Mouse (Mus musculus) lung, embryonic 14.5 days (tissue): ENCODE data around the gene Olfr750. TPM values are rescaled to one million over a fixed set of nuclear protein-coding genes. Genes with fewer than 3 reads are reported as not detected.

ENCODE experiments used
- ATAC-seq: fragments of 200-750 bp; cut with Nextera tagmentation; 2 replicates; pipeline ENCODE4 v1.8.0; 2017; ENCODE audit warnings: mild to moderate bottlenecking, moderate TSS enrichment, moderate library complexity; ENCODE audit not compliant: insufficient read depth
- DNase-seq: peaks from one replicate; pipeline ENCODE4 v3.0.0-alpha.2; 2015
- H3K27ac ChIP-seq: fragments of 300-500 bp; sonication (generic); 2 replicates; pipeline ENCODE4 v1.5.1; 2014; ENCODE audit warnings: low read depth, mild to moderate bottlenecking, moderate library complexity
- H3K27me3 ChIP-seq: fragments of 300-500 bp; sonication (generic); 2 replicates; pipeline ENCODE4 v1.6.1; 2014; ENCODE audit warnings: low read length, control low read depth; ENCODE audit not compliant: insufficient read depth
- H3K36me3 ChIP-seq: fragments of 300-500 bp; sonication (generic); 2 replicates; pipeline ENCODE4 v1.6.1; 2014; ENCODE audit warnings: control low read depth; ENCODE audit not compliant: insufficient read depth
- H3K4me1 ChIP-seq: fragments of 300-500 bp; sonication (generic); 2 replicates; pipeline ENCODE4 v1.6.1; 2014; ENCODE audit warnings: antibody characterized with exemption, control low read depth; ENCODE audit not compliant: insufficient read depth
- H3K4me2 ChIP-seq: fragments of 300-500 bp; sonication (generic); 2 replicates; pipeline ENCODE4 v1.6.1; 2014; ENCODE audit warnings: mild to moderate bottlenecking
- H3K4me3 ChIP-seq: fragments of 300-500 bp; sonication (generic); 2 replicates; pipeline ENCODE4 v1.5.1; 2014; ENCODE audit warnings: low read depth, low read length
- H3K9ac ChIP-seq: fragments of 300-500 bp; sonication (generic); 2 replicates; pipeline ENCODE4 v1.6.1; 2014
- H3K9me3 ChIP-seq: fragments of 300-500 bp; sonication (generic); 2 replicates; pipeline ENCODE4 v1.6.1; 2016; ENCODE audit warnings: low read depth, low read length, control low read depth
- CTCF ChIP-seq: IDR thresholded peaks from 2 replicates; pipeline ENCODE4 v1.5.1; 2016; ENCODE audit warnings: antibody characterized with exemption, low read depth
- WGBS: fragments of 180-500 bp; shearing (Covaris S2); extraction: QIAGEN DNeasy Blood & Tissue Kit; methylation state at CpG from one replicate; pipeline ENCODE4 v1.1.7; 2014; 5-methylcytosine and 5-hydroxymethylcytosine counted together
- polyA plus RNA-seq: library from polyadenylated mRNA; unstranded; fragments of >200 nt; fragmentation: Nextera tagmentation; extraction: Ambion mirVana; gene quantifications from 2 replicates; pipeline ENCODE4 v1.2.1, GENCODE M21; 2014

The Olfr750 gene
- polyA plus RNA-seq, 1 experiment from 2014 or later = not detected

- Histone ChIP-seq H3K27ac (no peak overlapping the region), H3K9ac (no peak overlapping the region), H3K4me2 (no peak overlapping the region), H3K36me3 (no peaks in the 10 kb centered on the region), H3K4me1 (no peaks in the 10 kb centered on the region), H3K4me3 (no peak overlapping the region), H3K9me3 (no peaks in the 10 kb centered on the region), H3K27me3 (no peaks in the 10 kb centered on the region)
- DNase-seq (no peak), ATAC-seq (no peak)
- 87% methylated on average over 1 of the region's 1 CpGs for WGBS
- no peak for TF ChIP-seq CTCF
These were observed 49.4 kb downstream of the Olfr750 start for GRCm38 (mm10) chr14:51024820-51025219.

- no peak overlapping the region for H3K9ac ChIP-seq
- no peak overlapping the region for H3K4me3 ChIP-seq
- no peak for TF ChIP-seq CTCF
- no peaks in the 10 kb centered on the region for H3K27me3 ChIP-seq
- H3K27ac ChIP-seq = no peak overlapping the region
- ATAC-seq (no peak), DNase-seq (no peak)
- 68% methylated on average over 4 of the region's 4 CpGs for WGBS
- H3K4me1 ChIP-seq = no peaks in the 10 kb centered on the region
- no peaks in the 10 kb centered on the region for H3K9me3 ChIP-seq
- no peak overlapping the region for H3K4me2 ChIP-seq
- H3K36me3 ChIP-seq = no peaks in the 10 kb centered on the region
These were observed 50.8 kb downstream of the Olfr750 start for GRCm38 (mm10) chr14:51023457-51023856.

GRCm38 (mm10) chr14:51017256-51017655, 57.0 kb downstream of the Olfr750 start:
- no peak for ATAC-seq
- H3K4me3 ChIP-seq = no peak overlapping the region
- H3K36me3 ChIP-seq = no peaks in the 10 kb centered on the region
- no peak for TF ChIP-seq CTCF
- H3K4me2 ChIP-seq = no peak overlapping the region
- H3K9ac ChIP-seq = no peak overlapping the region
- H3K27ac ChIP-seq = no peak overlapping the region
- no peaks in the 10 kb centered on the region for H3K27me3 ChIP-seq
- peak; percentile 18 for DNase-seq
- H3K4me1 ChIP-seq = no peaks in the 10 kb centered on the region
- no peaks in the 10 kb centered on the region for H3K9me3 ChIP-seq
- 43% methylated on average over 3 of the region's 3 CpGs for WGBS

Other genes with a start within 250 kb of the Olfr750 start
- gene Tep1, start 203.9 kb downstream of the Olfr750 start, polyA plus RNA-seq = 6.1 and 7.2 TPM in 2 replicates
- 0.26 and 0.29 TPM in 2 replicates for gene Klhl33, start 176.9 kb downstream of the Olfr750 start, polyA plus RNA-seq
- 164 and 183 TPM in 2 replicates for gene Osgep, start 149.5 kb downstream of the Olfr750 start, polyA plus RNA-seq
- 272 and 273 TPM in 2 replicates for gene Apex1, start 149.5 kb downstream of the Olfr750 start, polyA plus RNA-seq
- gene Pip4p1, start 143.6 kb downstream of the Olfr750 start, polyA plus RNA-seq = 45.6 and 47.1 TPM in 2 replicates
- 64.4 and 67.0 TPM in 2 replicates for gene Pnp, start 143.4 kb downstream of the Olfr750 start, polyA plus RNA-seq
- gene Gm49342, start 129.9 kb downstream of the Olfr750 start, polyA plus RNA-seq = not detected in 2 replicates
- 0.42 and 0.76 TPM in 2 replicates for gene Pnp2, start 118.4 kb downstream of the Olfr750 start, polyA plus RNA-seq
- 0.45 TPM in 1 of 2 replicates, not detected in the other for gene Rnase10, start 66.7 kb downstream of the Olfr750 start, polyA plus RNA-seq
- not detected in 2 replicates for gene Rnase9, start 32.6 kb downstream of the Olfr750 start, polyA plus RNA-seq
- gene Rnase11, start 24.3 kb downstream of the Olfr750 start, polyA plus RNA-seq = not detected in 2 replicates
- gene Rnase12, start 16.8 kb downstream of the Olfr750 start, polyA plus RNA-seq = not detected in 2 replicates
- gene Rnase4, start 16.6 kb upstream of the Olfr750 start, polyA plus RNA-seq = 27.6 and 29.6 TPM in 2 replicates
- 5.2 and 5.6 TPM in 2 replicates for gene Ang, start 16.7 kb upstream of the Olfr750 start, polyA plus RNA-seq
- gene Eddm3b, start 40.0 kb upstream of the Olfr750 start, polyA plus RNA-seq = not detected in 2 replicates
- gene Rnase6, start 49.5 kb upstream of the Olfr750 start, polyA plus RNA-seq = 1.2 and 1.4 TPM in 2 replicates
- 0.50 TPM in 1 of 2 replicates, not detected in the other for gene Rnase1, start 72.3 kb upstream of the Olfr750 start, polyA plus RNA-seq
- not detected in 2 replicates for gene Rnase2b, start 87.8 kb upstream of the Olfr750 start, polyA plus RNA-seq
- gene Ang2, start 124.7 kb upstream of the Olfr750 start, polyA plus RNA-seq = not detected in 2 replicates
- not detected in 2 replicates for gene Ear14, start 129.0 kb upstream of the Olfr750 start, polyA plus RNA-seq
- gene Rnase2a, start 181.7 kb upstream of the Olfr750 start, polyA plus RNA-seq = not detected in 2 replicates